Mouse (Mus musculus) stomach, embryonic 14.5 days (tissue): ENCODE measurements around the gene Adss. TPM values are rescaled to one million over a fixed set of nuclear protein-coding genes. Genes with fewer than 3 reads are reported as not detected.

ENCODE experiments used
- ATAC-seq: fragments of 200-750 bp; cut with Nextera tagmentation; 2 replicates; pipeline ENCODE4 v1.8.0; 2017; ENCODE audit warnings: low read depth, moderate TSS enrichment; ENCODE audit not compliant: insufficient number of reproducible peaks, insufficient read depth, low FRiP score
- H3K27ac ChIP-seq: fragments of 300-500 bp; sonication (generic); 2 replicates; pipeline ENCODE4 v1.5.1; 2014; ENCODE audit warnings: mild to moderate bottlenecking, low read length, moderate library complexity, mixed read lengths
- H3K27me3 ChIP-seq: fragments of 300-500 bp; sonication (generic); 2 replicates; pipeline ENCODE4 v1.6.1; 2014; ENCODE audit warnings: low read length, control low read depth, mixed read lengths; ENCODE audit not compliant: control insufficient read depth, insufficient read depth
- H3K36me3 ChIP-seq: fragments of 300-500 bp; sonication (generic); 2 replicates; pipeline ENCODE4 v1.6.1; 2014; ENCODE audit warnings: mild to moderate bottlenecking, control low read depth, low read length, moderate library complexity, mixed read lengths; ENCODE audit not compliant: control insufficient read depth, insufficient read depth
- H3K4me1 ChIP-seq: fragments of 300-500 bp; sonication (generic); 2 replicates; pipeline ENCODE4 v1.6.1; 2014; ENCODE audit warnings: low read length, control low read depth, mixed read lengths; ENCODE audit not compliant: control insufficient read depth, insufficient read depth
- H3K4me2 ChIP-seq: fragments of 300-500 bp; sonication (generic); replicated peaks from 2 replicates; pipeline ENCODE4 v1.6.1; 2014; ENCODE audit warnings: low read depth, low read length, control low read depth
- H3K4me3 ChIP-seq: fragments of 300-500 bp; sonication (generic); 2 replicates; pipeline ENCODE4 v1.5.1; 2014; ENCODE audit warnings: low read depth, low read length, control low read depth
- H3K9ac ChIP-seq: fragments of 300-500 bp; sonication (generic); replicated peaks from 2 replicates; pipeline ENCODE4 v1.6.1; 2014; ENCODE audit warnings: low read depth, mild to moderate bottlenecking, control low read depth, low read length, moderate library complexity, mixed read lengths
- H3K9me3 ChIP-seq: fragments of 300-500 bp; sonication (generic); 2 replicates; pipeline ENCODE4 v1.6.1; 2016; ENCODE audit warnings: low read depth, low read length, control low read depth; ENCODE audit not compliant: control insufficient read depth
- WGBS: fragments of 180-500 bp; shearing (Covaris S2); extraction: QIAGEN DNeasy Blood & Tissue Kit; methylation state at CpG from one replicate; pipeline ENCODE4 v1.1.7; 2014; 5-methylcytosine and 5-hydroxymethylcytosine counted together
- polyA plus RNA-seq: library from polyadenylated mRNA; unstranded; fragments of >200 nt; fragmentation: Nextera tagmentation; extraction: Ambion mirVana; gene quantifications from 2 replicates; pipeline ENCODE4 v1.2.1, GENCODE M21; 2014

Gene Adss
- polyA plus RNA-seq, 1 experiment from 2014 or later: 58.4 TPM

DNA sequence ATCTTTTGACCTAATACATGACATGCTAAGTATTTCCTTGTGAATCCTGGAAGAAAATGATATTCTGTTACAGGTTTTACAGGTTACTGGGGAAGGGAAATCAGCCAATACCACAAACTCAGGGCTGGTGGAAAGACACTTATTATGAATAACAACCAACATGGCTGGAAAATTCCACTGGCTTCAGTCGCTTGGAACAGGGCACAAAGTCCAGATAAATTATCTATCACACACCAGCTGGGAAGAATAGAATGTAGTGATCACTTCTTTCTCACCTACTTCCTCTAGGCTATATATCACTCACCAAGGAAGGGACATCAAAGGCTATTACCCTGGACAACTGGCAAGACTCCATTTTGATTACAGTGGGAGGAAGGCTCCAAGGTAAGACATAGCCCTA, 55.6 kb downstream of the Adss start:
- Histone ChIP-seq H3K36me3 (no peaks in the 10 kb centered on the region), H3K27me3 (no peaks in the 10 kb centered on the region), H3K9me3 (no peaks in the 10 kb centered on the region), H3K4me1 (no peaks in the 10 kb centered on the region), H3K27ac (no peak overlapping the region), H3K4me3 (no peak overlapping the region), H3K4me2 (no peak overlapping the region), H3K9ac (no peak overlapping the region)
- 60% methylated on average over 1 of the region's 1 CpGs for WGBS
- ATAC-seq: no peak

DNA sequence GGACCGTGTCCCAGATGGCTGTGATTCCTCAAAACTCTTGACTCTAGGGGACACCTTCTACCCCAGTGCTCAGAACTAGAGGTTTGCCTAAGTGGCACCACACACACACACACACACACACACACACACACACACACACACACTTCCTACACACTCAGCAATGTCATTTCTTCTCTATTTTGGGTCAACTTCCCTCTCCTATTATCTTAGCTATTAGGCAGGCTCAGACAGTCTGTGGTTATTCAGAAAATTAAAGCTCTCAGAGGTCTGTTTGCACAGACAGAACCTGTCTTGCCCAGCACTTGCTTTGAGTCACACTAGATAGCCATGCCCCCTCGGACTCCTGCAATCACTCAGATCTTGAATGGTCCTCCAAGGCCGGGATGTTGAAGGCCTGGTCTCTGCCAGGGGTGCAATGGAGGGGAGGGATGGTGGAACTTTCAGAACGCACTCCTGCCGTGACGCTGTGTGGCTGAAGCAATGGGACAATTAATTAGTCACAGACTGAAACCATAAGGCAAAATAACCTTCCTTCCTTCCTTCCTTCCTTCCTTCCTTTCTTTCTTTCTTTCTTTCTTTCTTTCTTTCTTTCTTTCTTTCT, 58.7 kb downstream of the Adss start:
- H3K27me3 ChIP-seq: no peaks in the 10 kb centered on the region
- H3K9ac ChIP-seq: no peak overlapping the region
- 46% methylated on average over 6 of the region's 6 CpGs for WGBS
- no peaks in the 10 kb centered on the region for H3K36me3 ChIP-seq
- H3K9me3 ChIP-seq: no peaks in the 10 kb centered on the region
- H3K4me1 ChIP-seq: no peaks in the 10 kb centered on the region
- H3K4me3 ChIP-seq: no peak overlapping the region
- no peak overlapping the region for H3K27ac ChIP-seq
- no peak overlapping the region for H3K4me2 ChIP-seq
- no peak for ATAC-seq

DNA sequence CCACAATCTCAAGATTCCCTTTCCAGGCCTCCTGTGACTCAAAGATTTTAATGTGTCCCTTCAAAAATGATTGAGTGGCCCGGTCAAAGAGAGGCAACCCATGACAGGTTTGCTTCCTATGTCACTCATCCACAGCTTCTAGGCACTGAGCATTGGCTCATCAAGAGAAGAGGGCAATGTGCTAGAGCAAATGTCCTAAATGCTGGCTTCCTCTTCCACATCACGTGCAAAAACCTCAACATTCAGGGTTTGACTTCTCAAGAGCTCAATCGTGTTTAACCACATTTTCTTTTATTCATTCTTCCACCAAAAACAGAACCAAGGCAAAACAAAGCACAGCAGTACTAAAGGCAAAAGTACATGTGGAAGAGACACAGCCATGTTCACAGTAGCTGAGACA, 64.3 kb downstream of the Adss start:
- Histone ChIP-seq H3K27me3 (no peaks in the 10 kb centered on the region), H3K9ac (no peak overlapping the region), H3K4me2 (no peak overlapping the region), H3K27ac (no peak overlapping the region), H3K4me1 (no peaks in the 10 kb centered on the region), H3K9me3 (0 out of 2 replicates have a peak, but pooled peaks cover 3% of the 10 kb centered on the region), H3K36me3 (no peaks in the 10 kb centered on the region), H3K4me3 (no peak overlapping the region)
- ATAC-seq: no peak
- WGBS: 92% methylated on average over 3 of the region's 3 CpGs

DNA sequence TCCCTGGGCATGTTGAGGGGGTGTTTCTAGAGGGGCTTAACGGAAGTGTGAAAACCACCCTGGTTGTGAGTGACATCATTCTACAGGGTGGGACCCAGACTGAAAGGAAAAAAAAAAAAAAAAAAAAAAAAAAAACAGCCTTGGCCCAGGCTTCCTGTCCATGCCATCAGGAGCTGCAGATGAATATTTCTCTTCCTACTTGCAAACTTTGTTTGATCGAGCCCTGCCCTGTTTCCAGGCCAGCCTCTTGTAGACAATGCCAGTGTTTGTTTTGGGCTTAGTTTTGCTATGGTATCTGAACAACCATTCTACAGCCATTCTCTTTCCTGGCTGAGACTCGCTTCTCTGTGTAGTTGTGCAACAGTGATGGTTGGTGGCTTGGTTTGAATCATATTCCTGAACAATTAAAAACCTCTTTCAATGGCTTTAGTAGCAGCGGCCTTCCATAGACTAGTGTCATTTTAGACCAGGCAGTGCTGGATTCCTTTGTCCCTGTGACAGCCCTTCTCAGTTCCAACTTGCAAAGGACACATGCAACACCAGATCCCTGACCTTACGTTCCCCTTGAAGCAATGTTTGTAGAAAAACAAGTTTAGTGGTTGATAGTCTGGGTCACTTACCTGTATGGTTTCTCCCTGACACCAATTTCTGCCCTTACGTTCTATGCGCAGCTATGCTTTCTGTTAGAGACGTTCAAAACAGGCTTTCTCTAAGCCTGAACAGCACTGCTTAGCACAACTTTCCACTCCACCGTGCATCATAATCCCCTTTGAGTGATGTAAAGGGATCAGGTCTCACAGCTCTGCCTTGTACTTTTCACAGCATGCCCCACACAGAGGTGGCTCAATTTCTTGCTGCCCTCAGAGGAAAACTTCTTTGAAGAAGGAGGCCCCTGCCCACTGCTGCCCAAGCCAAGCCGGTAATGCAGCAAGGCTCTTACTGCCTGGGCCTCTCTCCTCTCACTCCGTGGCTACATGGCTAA, 67.0 kb downstream of the Adss start, which contains the start of gene 1700016C15Rik:
Gene 1700016C15Rik, plus strand, starts transcription at position 772 of the 982 bp plus-strand sequence.
- H3K4me2 ChIP-seq: no peak within 1 kb of the TSS
- peak within 1 kb of the TSS; percentile 81 for H3K27ac ChIP-seq
- peak; percentile 77 for ATAC-seq
- no peaks in the 10 kb centered on the region for H3K27me3 ChIP-seq
- 66% methylated on average over 11 of the region's 11 CpGs for WGBS
- H3K9me3 ChIP-seq: 0 out of 2 replicates have a peak, but pooled peaks cover 3% of the 10 kb centered on the region
- no peak within 1 kb of the TSS for H3K4me3 ChIP-seq
- no peaks in the 10 kb centered on the region for H3K4me1 ChIP-seq
- H3K9ac ChIP-seq: no peak within 1 kb of the TSS
- no peaks in the 10 kb centered on the region for H3K36me3 ChIP-seq

DNA sequence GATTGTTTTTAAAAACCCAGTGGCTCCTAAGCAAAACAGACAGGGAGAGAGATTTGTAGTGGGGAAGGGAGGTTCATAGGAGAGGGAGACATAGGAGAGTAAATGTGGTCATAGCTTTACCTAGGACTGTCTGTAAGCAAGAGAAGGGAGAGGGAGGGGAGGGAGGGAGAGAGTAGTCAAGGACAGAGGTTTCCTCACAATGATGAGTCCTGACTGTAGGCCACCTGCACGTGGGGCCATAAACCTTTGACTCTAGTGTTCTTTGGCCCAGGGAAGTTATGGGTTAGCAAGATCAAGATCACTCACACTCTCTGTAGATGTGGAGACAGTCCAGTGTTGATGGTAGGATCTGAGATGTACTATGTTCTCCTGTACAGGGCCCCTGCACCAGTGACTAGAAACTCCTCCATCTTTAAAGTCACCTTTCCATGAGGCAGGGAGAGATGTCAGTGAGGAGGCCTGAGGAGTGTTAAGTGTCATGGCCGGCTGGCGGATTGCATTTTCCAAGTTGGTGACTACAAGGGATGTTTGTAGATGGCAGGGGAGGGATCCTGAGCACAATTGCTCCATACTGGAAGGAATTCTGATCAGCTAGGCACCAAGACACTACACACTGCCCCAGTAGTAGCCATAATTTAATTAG, 68.3 kb downstream of the Adss start:
- H3K36me3 ChIP-seq: no peaks in the 10 kb centered on the region
- H3K4me1 ChIP-seq: no peaks in the 10 kb centered on the region
- H3K9ac ChIP-seq: no peak overlapping the region
- H3K27me3 ChIP-seq: no peaks in the 10 kb centered on the region
- 0 out of 2 replicates have a peak, but pooled peaks cover 3% of the 10 kb centered on the region for H3K9me3 ChIP-seq
- H3K4me3 ChIP-seq: no peak overlapping the region
- no peak overlapping the region for H3K4me2 ChIP-seq
- no peak overlapping the region; the same call in 1 of the 2 replicates for H3K27ac ChIP-seq
- 86% methylated on average over 3 of the region's 3 CpGs for WGBS
- no peak for ATAC-seq

DNA sequence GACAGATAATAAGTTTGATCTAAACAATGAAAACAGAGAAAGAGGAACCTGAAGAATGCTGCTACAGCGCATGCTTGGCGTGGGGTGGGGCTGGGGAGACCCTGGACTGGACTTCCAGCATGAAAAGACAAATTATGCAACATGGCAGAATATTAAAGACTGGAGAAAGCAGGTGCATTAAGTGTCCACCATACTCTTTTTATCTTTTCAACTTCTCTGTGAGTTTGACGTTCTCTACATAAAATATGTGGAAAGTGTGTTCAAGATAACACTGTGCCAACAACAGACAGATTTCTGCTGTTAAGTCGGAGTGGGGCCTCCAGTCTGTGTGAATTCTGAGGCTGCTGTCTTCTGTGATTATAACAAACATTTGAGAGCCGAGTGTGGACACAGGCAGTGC, 69.4 kb downstream of the Adss start:
- H3K4me3 ChIP-seq: no peak overlapping the region
- H3K36me3 ChIP-seq: no peaks in the 10 kb centered on the region
- H3K27me3 ChIP-seq: no peaks in the 10 kb centered on the region
- no peaks in the 10 kb centered on the region for H3K4me1 ChIP-seq
- H3K9ac ChIP-seq: no peak overlapping the region
- H3K9me3 ChIP-seq: 0 out of 2 replicates have a peak, but pooled peaks cover 3% of the 10 kb centered on the region
- peak; percentile 57; the same call in 1 of the 2 replicates for ATAC-seq
- H3K27ac ChIP-seq: peak overlapping the region; percentile 80
- 35% methylated on average over 5 of the region's 5 CpGs for WGBS
- H3K4me2 ChIP-seq: no peak overlapping the region

DNA sequence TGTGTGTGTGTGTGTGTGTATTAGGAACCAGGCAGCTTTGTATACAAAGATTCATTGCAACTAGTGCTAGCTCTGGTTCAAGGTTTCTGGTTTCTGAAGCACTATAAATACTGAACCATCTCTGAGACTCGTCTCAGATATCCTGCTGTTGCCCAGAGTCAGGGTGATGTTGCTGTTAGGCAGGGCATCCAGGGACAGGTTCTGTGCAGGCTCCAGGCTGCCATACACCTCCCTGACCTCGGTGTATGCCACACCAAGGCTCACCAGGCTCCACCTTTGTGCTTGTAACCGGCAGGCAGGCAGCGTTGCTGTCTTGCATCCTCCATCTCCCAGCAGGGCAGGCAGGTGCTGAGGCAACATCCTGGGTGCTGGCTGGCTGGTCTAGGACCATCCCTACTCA, 72.5 kb downstream of the Adss start:
- H3K4me1 ChIP-seq: no peaks in the 10 kb centered on the region
- H3K4me3 ChIP-seq: no peak overlapping the region
- ATAC-seq: no peak
- no peaks in the 10 kb centered on the region for H3K36me3 ChIP-seq
- no peak overlapping the region for H3K9ac ChIP-seq
- H3K27me3 ChIP-seq: no peaks in the 10 kb centered on the region
- 72% methylated on average over 4 of the region's 4 CpGs for WGBS
- no peak overlapping the region for H3K27ac ChIP-seq
- H3K9me3 ChIP-seq: no peaks in the 10 kb centered on the region
- no peak overlapping the region for H3K4me2 ChIP-seq

DNA sequence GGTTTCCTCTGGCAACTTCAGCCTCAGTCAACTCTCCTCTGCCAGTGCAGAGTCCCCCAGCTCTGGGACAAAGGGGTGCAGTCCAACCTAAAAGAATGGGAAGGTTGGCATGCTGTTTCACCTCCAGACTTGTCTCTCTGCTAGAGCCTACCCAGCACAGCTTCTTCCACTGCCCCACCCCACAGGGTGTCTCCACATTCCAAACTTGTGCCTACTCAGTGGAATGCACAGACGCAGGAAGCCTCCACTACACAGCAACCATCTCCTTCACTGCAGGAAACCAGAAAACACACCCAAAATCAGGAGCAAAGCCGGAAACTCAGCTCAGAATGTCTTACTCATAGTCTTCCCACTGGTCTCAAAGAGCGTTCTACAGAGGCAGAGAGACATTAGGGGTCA, 77.3 kb downstream of the Adss start:
- Histone ChIP-seq H3K4me2 (no peak overlapping the region), H3K27me3 (no peaks in the 10 kb centered on the region), H3K36me3 (no peaks in the 10 kb centered on the region), H3K9me3 (no peaks in the 10 kb centered on the region), H3K4me3 (no peak overlapping the region), H3K9ac (no peak overlapping the region), H3K27ac (no peak overlapping the region), H3K4me1 (no peaks in the 10 kb centered on the region)
- 66% methylated on average over 3 of the region's 3 CpGs for WGBS
- ATAC-seq: no peak
